20 mouse cellular contexts compared by ENCODE assay signal in genomic region chr8:78801201-78801600, GRCm38 (mm10). TPM values are rescaled to one million over a fixed set of nuclear protein-coding genes. Genes with fewer than 3 reads are reported as not detected.
DNase-seq lines count a peak whose midpoint lies in the region; ATAC-seq and TF ChIP-seq lines count a peak whose summit lies in the region.
"Had no signal": no experiment of that assay in that cellular context is flagged by ENCODE, and none has a peak within 500 bp of the region (broad histone marks: within the 10 kb centered on the region; RNA-seq: fewer than 3 reads in every experiment).

No protein-coding gene starts in this region.

- H3K27ac ChIP-seq in midbrain, embryonic 11.5 days (ENCODE audit: low read depth, low read length): no peak overlapping the region
- H3K27ac ChIP-seq in midbrain, postnatal 0 days (ENCODE audit: low read depth, low read length): no peak overlapping the region
- H3K27ac ChIP-seq: embryonic facial prominence, embryonic 13.5 days; embryonic facial prominence, embryonic 15.5 days; forebrain, embryonic 10.5 days; forebrain, embryonic 12.5 days had no signal

- no peak overlapping the region for H3K4me3 ChIP-seq in midbrain, embryonic 11.5 days (ENCODE audit: low read depth, low read length)
- no peak overlapping the region for H3K4me3 ChIP-seq in midbrain, postnatal 0 days (ENCODE audit: low read depth, low read length)
- H3K4me3 ChIP-seq: embryonic facial prominence, embryonic 13.5 days; embryonic facial prominence, embryonic 15.5 days; erythroblast, embryonic 14.5 days; forebrain, embryonic 10.5 days; forebrain, embryonic 12.5 days had no signal

- TF ChIP-seq CTCF in midbrain, postnatal 0 days (IDR thresholded peaks at IDR 0.05): no peak

- H3K9me3 ChIP-seq in midbrain, embryonic 11.5 days (ENCODE audit: control insufficient read depth, low read length): no peaks in the 10 kb centered on the region
- no peaks in the 10 kb centered on the region for H3K9me3 ChIP-seq in midbrain, postnatal 0 days (ENCODE audit: low read length)
- H3K9me3 ChIP-seq: embryonic facial prominence, embryonic 13.5 days; embryonic facial prominence, embryonic 15.5 days; forebrain, embryonic 10.5 days; forebrain, embryonic 12.5 days had no signal

- H3K27me3 ChIP-seq in midbrain, embryonic 11.5 days (ENCODE audit: control insufficient read depth, insufficient read depth, low read length): no peaks in the 10 kb centered on the region
- H3K27me3 ChIP-seq in midbrain, postnatal 0 days (ENCODE audit: insufficient read depth, low read length): no peaks in the 10 kb centered on the region
- H3K27me3 ChIP-seq: embryonic facial prominence, embryonic 13.5 days; embryonic facial prominence, embryonic 15.5 days; forebrain, embryonic 12.5 days had no signal

- peak; percentile 33 for DNase-seq in adrenal gland, postnatal 14 days
- no peak for DNase-seq in adrenal gland, postnatal 4 days (ENCODE audit: low spot score in 2 of 2)
- peak; percentile 56 to 58 for DNase-seq in adrenal gland, postnatal 36 days
- no peak for DNase-seq in adrenal gland, adult 18-20 months (ENCODE audit: low spot score in 2 of 2)
- peak; percentile 81 for DNase-seq in midbrain, embryonic 11.5 days (ENCODE audit: low spot score, missing footprints)
- no peak for DNase-seq in midbrain, postnatal 0 days (ENCODE audit: low spot score)
- DNase-seq: cerebellum, adult 11 months; cerebellum, adult 18-20 months; cerebellum, adult 8-10 months; cerebellum, adult 9-11 months; cerebellum, postnatal 14 days; cerebellum, postnatal 36 days; embryo, embryonic 11 days had no signal

- no peak overlapping the region for H3K9ac ChIP-seq in midbrain, embryonic 11.5 days (ENCODE audit: low read length)
- H3K9ac ChIP-seq in midbrain, postnatal 0 days (replicated peaks; ENCODE audit: low read length, poor library complexity, severe bottlenecking): no peak overlapping the region
- H3K9ac ChIP-seq: embryonic facial prominence, embryonic 13.5 days; embryonic facial prominence, embryonic 15.5 days; forebrain, embryonic 12.5 days had no signal

- ATAC-seq in midbrain, embryonic 11.5 days (ENCODE audit: low FRiP score): no peak
- no peak for ATAC-seq in midbrain, postnatal 0 days (ENCODE audit: low FRiP score)
- ATAC-seq: forebrain, embryonic 14.5 days; forebrain, embryonic 16.5 days had no signal

- H3K4me1 ChIP-seq in midbrain, embryonic 11.5 days (ENCODE audit: control insufficient read depth, insufficient read depth, low read length): no peaks in the 10 kb centered on the region
- H3K4me1 ChIP-seq in midbrain, postnatal 0 days (ENCODE audit: insufficient read depth, low read length): no peaks in the 10 kb centered on the region
- H3K4me1 ChIP-seq: forebrain, embryonic 10.5 days; forebrain, embryonic 12.5 days had no signal

- WGBS in midbrain, embryonic 11.5 days: 96% methylated on average over 6 of the region's 6 CpGs
- 97% methylated on average over 6 of the region's 6 CpGs for WGBS in midbrain, postnatal 0 days

- H3K4me2 ChIP-seq in midbrain, embryonic 11.5 days: no peak overlapping the region
- H3K4me2 ChIP-seq in midbrain, postnatal 0 days (ENCODE audit: low read depth, low read length, poor library complexity, severe bottlenecking): no peak overlapping the region
- H3K4me2 ChIP-seq: embryonic facial prominence, embryonic 13.5 days; embryonic facial prominence, embryonic 15.5 days; forebrain, embryonic 12.5 days had no signal

- peaks cover 2% of the 10 kb centered on the region; the same call in 1 of the 2 replicates for H3K36me3 ChIP-seq in midbrain, embryonic 11.5 days (ENCODE audit: control insufficient read depth, insufficient read depth, low read length)
- H3K36me3 ChIP-seq in midbrain, postnatal 0 days (ENCODE audit: insufficient read depth, low read length): peaks cover 3% of the 10 kb centered on the region; the same call in 1 of the 2 replicates

RNA-seq across cellular contexts. Expression of gene Lsm6, which starts 19.7 kb away (rescaled TPM):
- 120 and 127 TPM in 2 replicates for total RNA-seq in adrenal gland, postnatal 14 days (2021)
- total RNA-seq in adrenal gland, postnatal 4 days (2021): 100 to 1,000 TPM; 121 to 133 TPM
- total RNA-seq in adrenal gland, postnatal 36 days (2021): 100 to 1,000 TPM; 147 to 148 TPM
- 100 to 1,000 TPM; 101 to 136 TPM for total RNA-seq in adrenal gland, adult 18-20 months (2021)
- polyA plus RNA-seq in midbrain, embryonic 11.5 days (2014; fragmentation: Nextera tagmentation; extraction: Ambion mirVana): 237 and 253 TPM in 2 replicates
- total RNA-seq in midbrain, postnatal 0 days (2014; rRNA removed): 29.2 and 35.9 TPM in 2 replicates
- polyA plus RNA-seq in midbrain, postnatal 0 days (2015; fragmentation: Nextera tagmentation; extraction: Ambion mirVana): 141 and 144 TPM in 2 replicates

Comparison
In these comparisons a context has a peak if more than half of its experiments do, and no peak if none do; other contexts are left out.
1. DNase-seq: peak in adrenal gland, postnatal 14 days (single experiment), adrenal gland, postnatal 36 days (2 of 2) and midbrain, embryonic 11.5 days (single experiment); none in adrenal gland, postnatal 4 days (0 of 2), adrenal gland, adult 18-20 months (0 of 2) and midbrain, postnatal 0 days (single experiment).